Mouse (Mus musculus): ENCODE data around the gene Tlr4.

Gene Tlr4

DNA sequence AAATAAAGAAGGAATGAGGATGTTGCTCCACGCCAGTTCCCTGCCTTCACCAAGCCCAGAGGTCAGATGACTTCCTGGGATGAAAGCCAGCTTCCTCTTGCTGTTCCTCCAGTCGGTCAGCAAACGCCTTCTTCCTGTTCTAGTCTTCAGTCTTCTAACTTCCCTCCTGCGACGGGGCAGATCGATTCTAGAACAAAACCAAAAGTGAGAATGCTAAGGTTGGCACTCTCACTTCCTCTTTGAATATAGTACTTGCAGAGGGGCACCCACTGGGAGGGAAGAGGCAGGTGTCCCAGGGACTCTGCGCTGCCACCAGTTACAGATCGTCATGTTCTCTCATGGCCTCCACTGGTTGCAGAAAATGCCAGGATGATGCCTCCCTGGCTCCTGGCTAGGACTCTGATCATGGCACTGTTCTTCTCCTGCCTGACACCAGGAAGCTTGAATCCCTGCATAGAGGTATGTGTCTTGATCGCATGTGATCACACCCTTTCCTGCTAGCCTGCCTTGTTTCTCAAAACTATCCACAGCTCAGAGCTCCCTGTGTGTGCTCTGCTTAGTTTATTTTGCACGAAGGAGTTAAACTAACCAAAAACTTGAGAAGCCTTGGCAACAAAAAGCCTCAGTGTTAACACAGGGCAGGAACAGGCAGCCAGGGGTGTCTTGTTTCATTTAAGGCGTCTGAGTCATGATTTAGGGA lies at the start of gene Tlr4:
Gene Tlr4 (plus strand): TSS at position 122 of the 700 bp plus-strand sequence.
- DNase-seq (ENCODE audit: low read depth): peak; percentile 78

DNA sequence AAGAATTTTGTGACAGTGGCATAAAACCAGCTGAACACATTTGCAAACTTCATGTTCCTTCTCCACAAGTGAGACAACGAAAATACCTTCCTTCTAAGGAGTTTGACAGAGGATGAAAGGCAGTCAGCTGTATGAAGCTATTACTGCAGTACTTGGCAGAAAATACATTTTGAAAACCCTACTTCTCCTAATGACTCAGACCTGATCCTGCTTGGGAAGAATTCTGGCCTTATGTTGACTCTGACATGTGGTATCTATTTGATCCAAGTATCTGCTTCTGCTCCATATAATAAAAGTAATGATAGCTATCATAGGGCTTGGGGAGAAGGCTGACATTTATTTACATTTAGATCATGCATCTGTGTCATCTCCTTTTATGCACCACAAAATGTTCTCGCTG lies 33.1 kb upstream of the Tlr4 start:
- DNase-seq (ENCODE audit: low read depth): no peak

DNA sequence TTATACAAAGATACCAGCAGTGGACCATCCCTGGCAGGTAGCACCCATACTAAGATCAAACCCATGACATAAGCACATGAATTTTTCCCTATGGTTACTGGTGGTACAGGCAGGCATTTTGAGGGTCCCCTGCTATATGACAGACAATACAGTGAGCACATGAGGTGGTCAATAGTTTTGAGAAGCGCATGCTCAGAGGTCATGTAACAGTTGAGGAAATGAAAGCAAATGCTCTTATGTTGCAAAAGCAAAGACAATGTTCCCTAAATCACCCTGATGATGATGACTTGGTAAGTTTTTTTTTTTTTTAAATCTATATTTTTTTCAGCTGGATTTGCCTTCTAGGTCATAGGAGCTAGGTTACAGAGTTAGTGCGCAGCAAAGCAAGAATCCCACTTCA lies 30.7 kb upstream of the Tlr4 start:
- DNase-seq (ENCODE audit: low read depth): no peak

DNA sequence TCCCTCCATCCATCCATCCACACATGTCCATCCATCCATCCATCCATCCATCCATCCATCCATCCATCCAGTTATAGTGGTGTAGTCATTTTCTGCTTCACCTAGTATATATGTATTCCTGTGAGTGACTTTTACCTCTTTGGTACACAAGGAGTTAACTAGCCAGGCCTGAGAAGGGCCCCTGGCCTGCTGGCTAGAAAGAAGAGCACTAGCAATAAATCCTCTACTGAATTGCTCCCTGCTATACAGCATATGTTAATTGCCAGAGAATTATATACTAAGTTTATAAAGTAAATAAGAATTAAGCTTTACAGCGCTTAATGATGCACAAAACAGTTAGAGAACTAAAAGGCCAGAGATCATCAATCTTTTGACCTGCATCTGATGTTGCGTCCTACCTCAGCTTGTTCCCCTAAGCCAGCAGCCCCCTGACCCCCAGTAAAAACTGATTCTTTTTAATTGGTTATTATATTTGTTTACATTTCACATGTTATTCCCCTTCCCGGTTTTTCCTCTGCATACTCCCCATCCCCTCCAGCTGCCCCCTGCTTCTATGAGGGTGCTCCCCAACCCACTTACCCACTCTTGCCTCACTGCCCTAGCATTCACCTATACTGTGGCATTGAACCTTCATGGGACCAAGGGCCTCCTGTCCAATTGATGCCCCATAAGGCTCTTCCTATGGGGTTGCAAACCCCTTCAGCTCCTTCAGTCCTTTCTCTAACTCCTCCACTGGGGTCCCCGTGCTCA lies 22.7 kb upstream of the Tlr4 start:
- no peak for DNase-seq (ENCODE audit: low read depth)

DNA sequence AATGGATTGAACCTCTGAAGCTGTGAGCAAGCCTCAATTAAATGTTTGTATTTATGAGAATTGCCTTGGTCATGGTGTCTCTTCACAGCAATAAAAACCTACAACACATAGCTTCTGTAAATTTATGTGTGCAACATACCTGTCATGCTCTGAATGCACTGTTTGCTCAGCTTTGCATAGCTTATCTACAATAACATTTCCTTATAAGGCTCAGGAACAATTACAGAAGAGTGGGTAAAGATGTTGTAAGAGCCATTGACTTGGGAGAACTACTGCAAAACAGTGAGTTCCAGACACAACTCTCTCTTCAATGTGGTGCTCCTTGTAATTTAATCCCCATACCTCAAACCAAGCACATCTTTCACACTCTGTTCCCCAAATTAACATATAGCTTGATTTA lies 21.6 kb upstream of the Tlr4 start:
- peak; percentile 21 for DNase-seq (ENCODE audit: low read depth)

DNA sequence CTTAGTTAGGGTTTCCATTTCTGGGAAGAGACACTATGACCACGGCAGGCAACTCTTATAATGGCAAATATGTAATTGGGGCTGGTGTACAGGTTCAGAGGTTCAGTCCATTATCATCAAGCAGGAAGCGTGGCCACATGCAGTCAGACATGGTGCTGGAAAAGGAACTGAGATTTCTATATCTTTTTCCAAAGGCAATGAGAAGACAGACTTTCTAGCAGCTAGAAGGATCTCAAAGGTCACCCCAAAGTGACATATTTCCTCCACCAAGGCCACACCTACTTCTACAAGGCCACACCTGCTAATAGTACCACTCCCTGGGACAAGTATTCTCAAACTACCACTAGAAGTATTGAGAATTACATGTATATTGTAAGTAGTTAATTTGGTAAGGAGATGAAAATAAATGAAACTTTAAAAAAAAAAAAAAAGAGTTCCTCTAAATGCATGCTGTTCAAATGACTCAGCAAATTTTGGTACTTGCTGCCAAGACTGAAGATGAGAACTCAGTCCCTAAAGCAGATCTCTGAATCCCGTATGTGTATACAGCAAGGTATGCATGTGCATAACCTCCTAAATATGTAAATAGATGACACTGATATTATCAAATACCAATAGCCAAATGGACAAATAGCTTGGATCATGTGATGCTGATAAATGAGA lies 10.9 kb upstream of the Tlr4 start:
- DNase-seq (ENCODE audit: low read depth): peak; percentile 10

DNA sequence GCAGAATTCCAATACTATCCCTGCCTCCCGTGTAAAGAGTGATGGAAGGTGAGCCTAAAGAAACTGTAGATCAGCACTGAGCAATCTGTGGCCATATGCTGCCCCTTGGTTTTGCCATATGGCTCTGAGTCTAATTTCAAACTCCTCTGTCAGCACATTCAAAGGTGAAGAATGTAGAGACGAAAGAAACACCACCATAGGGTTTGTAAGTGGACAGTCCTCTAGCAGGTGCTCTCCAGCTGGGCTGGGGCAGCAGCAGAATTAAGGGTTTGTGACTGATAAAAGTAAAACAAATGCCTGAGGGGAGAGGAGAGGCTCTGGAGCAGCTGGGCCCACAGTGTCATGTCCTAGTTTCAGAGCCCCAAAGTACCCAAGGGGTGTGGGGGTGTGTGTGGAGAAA lies 6.2 kb upstream of the Tlr4 start:
- DNase-seq (ENCODE audit: low read depth): no peak

DNA sequence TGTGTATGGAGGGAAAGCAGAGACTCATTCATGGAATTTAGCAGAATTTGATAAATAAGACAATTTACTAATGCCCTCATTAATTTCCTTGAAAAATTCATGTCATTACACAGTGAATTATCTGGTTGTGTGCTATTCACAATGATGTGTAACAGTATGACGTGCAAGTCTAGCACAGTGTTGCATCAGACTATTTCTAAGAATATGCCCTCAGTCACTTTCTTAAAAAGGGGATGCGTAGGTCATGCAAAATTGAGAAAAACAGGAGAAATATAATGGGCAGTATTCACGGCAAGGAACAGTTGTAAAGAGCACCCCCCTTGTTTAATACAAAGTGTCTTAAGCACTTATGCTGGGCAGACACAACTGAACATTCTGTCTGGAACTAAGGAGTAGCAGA lies 5.6 kb upstream of the Tlr4 start:
- DNase-seq (ENCODE audit: low read depth): no peak

DNA sequence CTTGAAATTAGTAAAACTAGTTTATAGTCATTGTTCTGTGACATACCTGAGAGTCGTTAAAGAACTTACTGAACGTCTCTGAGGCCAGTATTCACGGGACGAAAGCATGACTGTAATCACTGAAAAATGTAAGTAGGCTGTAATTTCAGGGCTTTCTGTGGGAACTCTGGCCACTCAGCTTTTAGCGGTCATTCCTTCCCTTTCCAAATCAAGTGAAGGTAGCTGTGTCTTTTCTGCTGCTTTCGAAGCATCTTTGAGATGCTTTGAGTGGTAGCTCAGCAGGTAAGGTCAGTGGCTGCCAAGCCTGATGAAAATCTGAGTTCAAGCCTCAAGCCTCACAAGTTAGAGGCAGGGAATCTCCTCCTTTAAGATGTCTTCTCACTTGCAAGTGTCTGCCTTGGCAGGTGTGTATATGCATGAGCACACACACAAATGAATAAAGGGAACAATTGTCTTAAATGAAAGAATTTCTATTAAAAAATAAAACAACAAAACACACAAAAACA lies 832 bp downstream of the Tlr4 start:
- no peak for DNase-seq (ENCODE audit: low read depth)

DNA sequence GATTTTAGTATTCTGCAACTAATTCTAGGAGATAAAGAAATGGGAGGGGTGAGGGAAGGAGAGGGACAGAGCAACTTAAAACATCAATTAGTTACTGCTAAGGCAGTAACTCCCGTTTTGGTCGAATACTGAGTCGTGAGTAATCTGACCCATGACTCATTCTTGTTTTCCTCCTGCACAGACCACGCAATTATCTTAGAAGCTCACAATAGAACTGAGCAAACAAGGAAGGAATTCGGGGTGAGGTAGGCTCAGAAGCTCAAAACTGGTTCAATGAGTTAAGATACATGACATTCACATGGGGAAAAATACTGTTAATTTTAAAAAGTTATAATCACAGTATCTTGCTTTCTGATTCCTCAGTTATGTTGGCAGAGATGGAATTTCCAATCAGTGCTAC lies 1.3 kb downstream of the Tlr4 start:
- DNase-seq (ENCODE audit: low read depth): peak; percentile 84

DNA sequence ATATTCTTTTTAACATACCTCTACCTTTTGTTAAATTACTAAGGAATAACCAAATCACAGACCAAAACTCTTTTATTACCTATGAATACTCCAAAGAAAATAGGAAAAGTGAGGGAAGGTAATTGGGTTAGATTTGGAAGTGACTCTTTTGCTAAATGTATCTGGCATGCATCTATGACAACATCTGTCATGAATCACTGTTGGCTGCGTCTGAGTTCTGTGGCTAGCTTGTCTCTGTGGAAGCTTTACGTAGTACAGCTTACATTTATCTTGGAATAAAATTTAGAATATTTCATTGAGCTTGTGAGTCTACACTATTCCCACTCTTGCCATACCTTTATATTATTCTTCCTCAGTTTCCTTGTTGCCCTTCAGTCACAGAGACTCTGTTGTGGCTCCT lies 10.7 kb downstream of the Tlr4 start:
- no peak for DNase-seq (ENCODE audit: low read depth)

DNA sequence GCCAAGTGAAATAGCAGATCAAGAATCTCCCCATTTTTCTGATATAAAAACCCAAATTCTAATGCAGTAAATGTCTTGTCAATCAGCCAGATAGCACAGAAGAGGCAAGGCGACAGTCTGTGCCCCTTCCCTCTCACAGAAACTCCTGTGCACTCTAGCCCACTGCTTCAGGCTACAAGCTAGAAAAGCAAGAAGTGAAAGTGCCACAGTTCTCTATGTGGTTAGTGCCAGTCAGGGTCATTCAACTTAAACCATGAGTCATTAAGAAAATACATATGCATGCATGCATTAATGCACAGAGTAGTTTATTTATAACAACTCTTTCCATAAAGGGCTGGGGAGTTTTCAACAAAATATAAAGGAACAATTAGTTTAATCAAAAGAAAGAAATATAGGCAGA lies 15.9 kb downstream of the Tlr4 start:
- DNase-seq (ENCODE audit: low read depth): peak; percentile 33

DNA sequence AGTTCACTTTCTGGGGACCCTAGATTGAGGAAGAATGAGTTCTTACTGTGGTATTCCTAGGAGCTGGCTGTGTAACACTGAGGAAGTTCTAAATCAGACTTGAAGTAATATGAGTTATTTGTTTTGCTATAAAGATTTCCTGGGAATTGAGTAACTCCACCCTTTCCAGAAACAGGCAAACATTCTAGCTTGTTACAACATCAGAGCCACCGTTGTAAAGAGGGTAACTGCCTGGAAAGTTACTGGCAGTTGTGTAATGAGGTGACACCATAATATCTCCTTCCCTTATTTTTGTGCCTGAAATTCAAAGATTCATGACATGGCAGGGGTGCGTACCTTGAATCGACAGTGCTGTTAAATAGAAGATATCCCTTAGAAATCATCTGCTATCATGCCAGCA lies 24.6 kb downstream of the Tlr4 start:
- peak; percentile 53 for DNase-seq (ENCODE audit: low read depth)

DNA sequence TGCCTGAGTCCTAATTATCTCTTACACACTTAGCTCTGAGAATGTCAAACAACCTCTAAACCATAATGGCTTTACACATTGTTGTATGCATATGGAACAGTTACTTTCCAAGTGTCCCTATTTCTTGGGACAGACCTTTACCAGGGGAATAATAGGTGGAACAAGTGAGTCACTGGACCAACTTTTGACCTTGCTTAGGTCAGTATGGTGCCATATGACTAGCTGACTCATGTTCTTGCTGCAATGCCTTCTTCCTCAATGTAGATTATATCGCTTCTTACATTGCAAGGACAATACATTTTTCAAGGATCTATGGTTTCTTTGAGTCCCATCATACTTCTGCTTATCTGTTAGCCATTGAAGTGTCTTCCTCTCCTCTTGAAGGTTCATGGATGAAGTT lies 29.6 kb downstream of the Tlr4 start:
- peak; percentile 83 for DNase-seq (ENCODE audit: low read depth)

DNA sequence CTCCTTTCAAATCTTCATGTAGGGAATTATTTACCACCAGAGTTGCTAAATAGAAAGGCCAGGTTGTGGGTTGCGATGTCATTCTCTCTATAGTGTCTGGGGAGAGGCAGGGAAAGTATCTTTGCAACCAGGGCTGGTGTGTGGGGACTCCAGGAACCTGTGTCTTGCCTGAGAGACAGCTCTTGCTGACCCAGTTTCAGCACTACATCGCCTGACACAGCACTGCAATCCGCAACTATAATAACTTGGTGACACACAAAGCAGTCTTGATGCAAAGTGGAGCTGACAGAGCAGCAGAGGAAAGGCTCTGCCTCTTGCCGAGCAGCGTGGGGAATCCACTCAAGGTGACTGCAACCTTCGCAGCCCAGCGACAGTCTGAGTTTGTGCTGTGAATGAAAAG lies 42.5 kb downstream of the Tlr4 start:
- DNase-seq (ENCODE audit: low read depth): no peak

DNA sequence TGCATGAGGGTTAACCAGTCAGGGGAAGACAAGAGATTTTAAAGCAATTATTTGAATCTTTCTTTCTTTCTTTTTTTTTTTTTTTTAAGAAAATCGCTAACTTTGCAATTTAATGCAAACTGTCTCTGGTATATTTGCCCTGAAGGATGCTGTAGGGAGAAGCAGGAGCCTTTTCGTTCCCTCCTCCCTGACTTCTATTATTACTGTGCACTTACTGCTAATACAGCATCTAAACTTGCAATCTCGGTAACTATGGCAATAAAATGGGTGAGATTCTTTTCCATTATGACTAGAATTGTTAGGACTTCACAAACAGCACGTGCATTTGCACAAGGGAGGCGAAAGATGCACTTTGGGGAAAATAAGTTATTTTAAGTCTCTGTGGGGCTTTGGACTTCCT lies 44.6 kb downstream of the Tlr4 start:
- no peak for DNase-seq (ENCODE audit: low read depth)

DNA sequence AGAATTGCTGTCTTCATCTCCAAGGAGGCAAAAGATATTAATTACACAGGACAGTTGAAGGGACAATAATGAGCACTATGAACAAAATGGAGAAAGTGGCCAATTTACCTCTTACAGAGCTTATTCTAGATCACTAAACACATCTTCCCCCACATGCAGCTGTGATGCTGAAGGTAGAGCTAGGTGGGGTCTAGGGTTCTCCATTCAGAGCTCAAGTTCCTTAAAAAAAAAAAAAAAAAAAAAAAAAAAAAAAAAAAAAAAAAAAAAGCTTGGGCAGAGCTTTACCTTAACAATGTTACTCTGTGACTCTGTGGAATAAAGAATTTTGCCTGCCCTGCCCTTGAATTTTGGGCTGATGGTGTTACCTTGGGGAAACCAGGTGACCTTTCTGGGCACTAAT lies 46.0 kb downstream of the Tlr4 start:
- DNase-seq (ENCODE audit: low read depth): no peak

DNA sequence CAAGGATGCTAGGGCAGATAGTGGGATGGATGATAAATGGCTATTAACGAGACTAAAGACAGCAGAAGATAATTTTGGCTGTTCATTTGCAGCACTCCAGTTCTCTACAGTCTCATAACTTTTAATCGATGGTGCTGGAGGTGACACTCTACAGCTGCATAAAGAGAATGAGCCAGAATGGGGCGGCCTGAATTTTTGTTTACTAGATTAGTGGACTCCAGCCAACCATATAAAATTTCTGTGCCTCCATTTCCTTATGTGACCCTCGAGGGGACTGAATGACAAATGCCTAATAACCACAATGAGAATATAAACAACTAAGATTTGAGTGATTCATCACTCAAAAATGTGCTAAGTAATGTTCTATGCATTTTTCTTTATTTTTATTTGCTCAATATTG lies 48.4 kb downstream of the Tlr4 start:
- DNase-seq (ENCODE audit: low read depth): no peak

DNA sequence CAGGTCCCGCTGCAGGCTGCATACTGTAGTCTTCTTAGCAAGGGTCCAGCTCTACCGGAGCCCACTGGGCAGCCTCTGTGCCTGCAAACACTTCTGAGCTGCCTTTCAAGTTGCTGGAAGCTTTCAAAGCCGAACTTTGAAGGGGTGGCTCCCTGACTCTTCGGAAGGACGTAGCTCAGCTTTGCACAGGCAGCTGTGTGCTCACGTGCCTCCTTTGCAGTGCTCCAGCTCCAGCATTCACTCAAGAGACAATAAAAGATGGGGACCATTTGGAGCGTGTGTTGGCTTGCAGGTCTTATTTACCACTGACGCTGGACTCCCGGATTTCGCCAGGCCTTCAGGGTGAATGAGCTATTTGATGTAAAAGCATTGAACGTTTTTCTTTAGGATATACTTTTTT lies 50.2 kb downstream of the Tlr4 start:
- no peak for DNase-seq (ENCODE audit: low read depth)

DNA sequence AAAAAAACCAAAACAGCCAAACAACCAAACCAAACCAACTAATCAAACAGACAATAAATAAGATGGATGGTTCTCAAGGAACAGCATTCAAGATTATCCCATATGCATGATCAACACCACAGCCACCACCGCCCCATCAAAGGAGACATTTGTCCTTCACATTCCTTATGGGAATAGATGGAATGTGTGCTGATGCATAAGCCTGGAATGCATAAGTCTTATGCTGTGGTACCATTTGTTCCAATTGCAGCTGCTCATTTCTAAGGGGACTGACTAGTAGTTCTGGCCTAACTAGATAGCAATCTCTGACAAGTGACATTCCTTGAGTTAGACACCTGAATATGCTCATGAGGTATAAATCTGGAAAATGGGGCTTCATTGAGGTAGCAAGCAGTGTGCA lies 54.1 kb downstream of the Tlr4 start:
- DNase-seq (ENCODE audit: low read depth): no peak

DNA sequence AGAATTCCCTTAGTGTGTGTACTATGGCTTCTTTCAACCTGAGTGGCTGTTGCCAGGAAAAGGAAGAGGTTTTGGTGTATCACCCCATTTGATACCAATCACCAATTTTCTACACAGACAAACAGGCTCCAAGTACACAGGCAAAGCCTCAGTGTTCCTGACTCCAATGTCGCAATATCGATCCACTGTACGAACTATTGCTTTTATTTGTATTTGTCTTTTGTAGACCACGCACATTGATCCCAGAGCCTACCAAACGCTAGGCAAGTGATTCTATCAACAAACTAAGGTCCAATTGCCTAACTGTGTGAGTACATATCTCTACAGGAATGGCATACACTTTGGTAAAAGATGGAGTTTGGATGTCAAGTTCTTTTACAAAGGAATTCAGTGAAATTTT lies 55.9 kb downstream of the Tlr4 start:
- no peak for DNase-seq (ENCODE audit: low read depth)

DNA sequence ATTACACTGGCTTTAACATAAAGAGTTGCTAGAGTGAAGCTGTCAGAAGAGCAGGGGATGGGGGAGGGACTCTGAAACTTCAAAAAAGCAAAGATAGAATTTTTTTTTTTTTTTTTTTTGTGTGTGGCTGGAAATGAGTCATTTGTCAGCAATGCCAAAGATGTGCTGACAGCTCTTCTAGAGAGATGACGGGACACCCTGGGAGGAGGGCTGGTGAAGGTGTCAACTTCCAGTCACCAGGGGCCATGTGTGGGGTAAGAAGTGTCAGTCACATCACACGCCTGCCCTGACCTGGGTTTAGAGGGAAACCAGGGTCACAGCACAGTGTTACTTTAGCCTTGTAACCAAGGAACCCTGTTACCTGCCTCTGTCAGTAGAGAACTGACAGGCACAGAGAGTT lies 67.2 kb downstream of the Tlr4 start:
- DNase-seq (ENCODE audit: low read depth): peak; percentile 20

DNA sequence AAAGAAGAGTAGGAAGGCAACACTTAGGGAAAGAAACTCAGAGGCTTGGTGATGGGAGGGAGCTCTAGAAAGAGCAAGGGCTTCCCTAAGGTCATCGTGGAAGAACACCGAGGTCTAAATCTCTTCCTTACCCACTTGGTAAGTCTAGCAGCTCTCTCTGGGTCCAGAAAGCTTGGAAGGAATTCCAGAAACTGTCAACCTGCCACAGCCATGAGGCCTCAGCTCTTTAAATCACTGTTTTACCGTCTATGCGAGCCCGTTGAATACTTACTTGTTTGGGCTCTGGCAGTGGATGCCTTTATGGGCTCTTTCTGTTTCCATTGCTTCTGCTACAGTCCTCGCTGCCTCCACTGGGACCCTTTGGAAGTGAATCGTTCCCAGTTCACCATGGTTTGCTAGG lies 67.6 kb downstream of the Tlr4 start:
- no peak for DNase-seq (ENCODE audit: low read depth)

Data from 416B (cell line).